Mouse (Mus musculus): ENCODE measurements around the gene Tmem161a.

DNA sequence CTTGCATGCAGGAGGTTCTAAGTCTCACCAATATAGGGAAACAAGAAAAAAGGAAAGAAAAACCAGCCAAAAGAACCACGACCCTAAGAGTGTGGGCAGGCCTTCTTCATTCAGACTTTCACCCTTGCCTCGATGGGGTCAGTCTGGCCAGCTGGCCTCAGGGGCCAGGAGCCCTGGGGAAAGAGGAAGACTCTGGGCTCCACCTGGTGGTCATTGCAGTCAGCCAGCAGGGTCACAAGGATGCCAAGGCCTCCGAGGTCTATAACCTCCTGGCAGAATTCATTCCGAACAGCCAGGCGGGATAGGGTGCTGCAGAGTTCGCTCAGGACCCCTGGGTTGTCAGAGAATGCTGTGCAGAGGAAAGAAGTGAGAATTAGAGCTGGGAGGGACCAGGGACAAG is 51.2 kb downstream of the Tmem161a start:
- TF ChIP-seq CTCF (IDR thresholded peaks at IDR 0.05; ENCODE audit: extremely low read depth, insufficient read length, insufficient replicate concordance, low read depth, low read length), result peak; percentile 55; the same call in 1 of the 2 replicates
- no peak for TF ChIP-seq POLR2A (IDR thresholded peaks at IDR 0.05; ENCODE audit: low read depth, low read length)

All from small intestine, adult 2 months (tissue).